Mouse (Mus musculus) splenic B cell, adult 2 months (primary cell): ENCODE results near the gene Lrrc63.
"Not testable (repeated sequence)": the region's sequence is repeated elsewhere in the genome, so short reads cannot be mapped to it uniquely, and the experiment has no call there.

Source experiments
- DNase-seq: peaks from one replicate; pipeline ENCODE4 v3.0.0-alpha.2; 2011; ENCODE audit warnings: low read depth, low spot score
- H3K27me3 ChIP-seq: 2 replicates; pipeline ENCODE4 v1.6.1; 2012; ENCODE audit warnings: mild to moderate bottlenecking, low read length, moderate library complexity, mixed read lengths; ENCODE audit not compliant: control insufficient read depth, poor library complexity, insufficient read depth, severe bottlenecking
- H3K36me3 ChIP-seq: 2 replicates; pipeline ENCODE4 v1.6.1; 2012; ENCODE audit warnings: mild to moderate bottlenecking, low read length, moderate library complexity, mixed read lengths; ENCODE audit not compliant: control insufficient read depth, poor library complexity, insufficient read depth, severe bottlenecking

The Lrrc63 gene

DNA sequence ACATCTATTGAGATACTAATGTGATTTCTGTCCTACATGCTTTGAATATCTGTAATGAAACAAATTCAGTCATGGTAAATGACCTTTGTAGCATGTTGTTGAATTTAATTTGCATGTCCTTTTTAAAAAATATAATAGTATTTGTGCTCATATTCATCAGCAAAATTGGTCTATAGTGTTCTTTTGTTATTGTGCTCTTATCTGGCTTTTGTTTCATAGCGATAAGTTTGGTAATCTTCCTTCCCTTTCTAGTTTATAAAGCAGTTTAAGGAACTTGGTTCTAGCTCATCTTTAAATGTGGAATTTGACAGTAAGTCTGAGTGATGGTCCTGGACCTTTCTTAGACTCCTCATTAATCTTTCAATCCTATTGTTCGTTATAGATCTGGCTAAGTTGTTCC, 28.7 kb upstream of the Lrrc63 start:
- Histone ChIP-seq H3K27me3 (no peaks in the 10 kb centered on the region), H3K36me3 (no peaks in the 10 kb centered on the region)
- no peak for DNase-seq

GRCm38 (mm10) chr14:75154481-75154880, 23.8 kb upstream of the Lrrc63 start:
- Histone ChIP-seq H3K36me3 (no peaks in the 10 kb centered on the region), H3K27me3 (no peaks in the 10 kb centered on the region)
- DNase-seq, result no peak

- Histone ChIP-seq H3K36me3 (no peaks in the 10 kb centered on the region), H3K27me3 (no peaks in the 10 kb centered on the region)
- no peak for DNase-seq
Observed at GRCm38 (mm10) chr14:75151146-75151545, 20.5 kb upstream of the Lrrc63 start.

DNA sequence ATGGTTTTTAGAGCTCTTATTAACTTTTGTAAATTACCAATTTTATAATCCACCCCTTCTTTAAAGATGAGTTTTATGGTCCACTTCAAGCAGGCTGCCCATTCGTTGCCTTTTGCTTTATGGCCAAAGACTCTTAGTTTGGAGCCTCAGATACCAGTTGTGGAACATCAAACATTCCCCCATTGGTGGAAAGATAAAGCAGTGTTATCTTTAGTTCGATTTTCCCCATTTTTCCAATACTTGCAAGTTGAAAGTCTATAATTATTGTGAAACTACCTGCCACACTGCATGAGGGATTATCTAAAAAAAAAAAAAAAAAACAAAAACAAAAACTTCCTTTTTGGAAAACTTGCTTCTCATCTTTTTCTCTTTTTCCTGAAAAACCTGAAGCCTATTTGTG, 20.0 kb upstream of the Lrrc63 start:
- H3K27me3 ChIP-seq, result no peaks in the 10 kb centered on the region
- no peak for DNase-seq
- H3K36me3 ChIP-seq, result no peaks in the 10 kb centered on the region

DNA sequence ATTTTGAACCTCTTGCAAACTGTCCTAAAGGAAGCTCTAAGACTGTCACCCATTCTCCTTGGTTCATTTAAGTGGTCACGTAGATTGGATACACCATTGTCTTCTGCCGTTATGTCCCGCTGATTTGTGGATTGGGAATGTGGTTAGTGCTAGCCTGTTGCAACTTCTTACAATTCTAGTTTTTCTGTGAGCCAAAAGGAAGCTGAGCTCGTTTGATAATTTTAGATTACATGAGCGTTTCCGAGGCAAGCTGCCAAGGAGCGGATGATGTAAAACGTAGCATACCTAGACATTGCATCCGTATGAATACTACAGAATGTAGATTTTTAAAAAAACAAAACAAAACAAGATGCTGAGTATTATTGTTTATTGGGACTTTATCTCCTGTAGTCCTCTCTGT, 17.5 kb upstream of the Lrrc63 start:
- Histone ChIP-seq H3K27me3 (no peaks in the 10 kb centered on the region), H3K36me3 (no peaks in the 10 kb centered on the region)
- no peak for DNase-seq

- not testable (repeated sequence) for H3K36me3 ChIP-seq, H3K27me3 ChIP-seq
- DNase-seq, result peak; percentile 59
Observed at GRCm38 (mm10) chr14:75147706-75148105, 17.0 kb upstream of the Lrrc63 start.

DNA sequence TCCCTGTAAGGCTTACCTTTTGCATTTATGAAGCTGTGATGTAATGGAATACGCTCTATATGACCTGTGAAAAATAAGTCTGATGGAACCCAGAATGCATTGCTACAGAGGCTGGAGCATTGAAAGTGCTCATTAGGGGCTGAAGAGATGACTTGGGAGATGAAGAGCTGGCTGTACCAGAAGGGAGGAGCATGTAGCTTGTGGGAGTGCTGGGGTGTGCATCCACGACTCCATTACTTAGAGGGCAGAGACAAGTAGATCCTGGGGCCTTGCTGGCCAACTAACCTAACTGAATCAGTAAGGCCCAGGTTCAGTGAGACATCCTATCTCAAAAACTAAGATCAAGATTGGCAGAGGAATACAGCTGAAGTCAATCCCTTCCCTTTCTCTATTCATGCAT, 8.5 kb upstream of the Lrrc63 start:
- H3K27me3 ChIP-seq, result no peaks in the 10 kb centered on the region
- DNase-seq, result no peak
- H3K36me3 ChIP-seq, result no peaks in the 10 kb centered on the region

GRCm38 (mm10) chr14:75138503-75138902, 7.8 kb upstream of the Lrrc63 start:
- no peak for DNase-seq
- no peaks in the 10 kb centered on the region for H3K27me3 ChIP-seq

GRCm38 (mm10) chr14:75136119-75136966, 5.7 kb upstream of the Lrrc63 start:
- Histone ChIP-seq H3K27me3 (no peaks in the 10 kb centered on the region), H3K36me3 (no peaks in the 10 kb centered on the region)
- peak; percentile 59 for DNase-seq

More at GRCm38 (mm10) chr14:75138503-75138902, 7.8 kb upstream of the Lrrc63 start:
- H3K36me3 ChIP-seq, result no peaks in the 10 kb centered on the region

DNA sequence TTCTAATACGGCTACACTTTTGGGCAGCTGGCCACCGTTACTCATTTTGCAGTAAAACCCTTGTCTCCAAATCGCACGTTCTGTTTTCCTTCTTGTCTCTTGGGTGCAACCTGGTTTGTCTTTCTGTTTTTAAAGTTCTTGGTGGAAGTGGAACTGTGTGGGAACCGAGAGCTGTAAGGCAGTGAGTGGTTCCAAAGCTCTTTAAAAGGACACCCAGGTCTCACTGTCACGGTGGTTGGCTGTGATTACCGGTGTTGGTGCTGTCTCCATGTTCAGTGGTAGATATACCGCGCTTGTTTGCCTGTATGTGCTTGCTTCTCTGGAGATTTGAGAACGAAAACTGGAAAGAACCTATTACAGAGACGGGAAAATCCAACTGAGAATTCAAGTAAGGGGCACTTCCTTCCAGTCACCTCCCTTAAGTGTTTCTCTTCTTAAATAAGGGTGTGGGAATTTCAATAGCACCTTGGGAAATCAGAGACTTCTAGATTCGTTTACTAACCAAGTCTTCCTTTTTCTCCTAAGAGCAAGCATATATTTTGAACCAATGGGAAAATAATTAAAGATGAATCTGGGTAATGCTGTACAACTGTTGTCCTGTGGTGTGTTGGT, 749 bp upstream of the Lrrc63 start:
- H3K36me3 ChIP-seq, result no peaks in the 10 kb centered on the region
- H3K27me3 ChIP-seq, result no peaks in the 10 kb centered on the region
- peak; percentile 47 for DNase-seq

DNA sequence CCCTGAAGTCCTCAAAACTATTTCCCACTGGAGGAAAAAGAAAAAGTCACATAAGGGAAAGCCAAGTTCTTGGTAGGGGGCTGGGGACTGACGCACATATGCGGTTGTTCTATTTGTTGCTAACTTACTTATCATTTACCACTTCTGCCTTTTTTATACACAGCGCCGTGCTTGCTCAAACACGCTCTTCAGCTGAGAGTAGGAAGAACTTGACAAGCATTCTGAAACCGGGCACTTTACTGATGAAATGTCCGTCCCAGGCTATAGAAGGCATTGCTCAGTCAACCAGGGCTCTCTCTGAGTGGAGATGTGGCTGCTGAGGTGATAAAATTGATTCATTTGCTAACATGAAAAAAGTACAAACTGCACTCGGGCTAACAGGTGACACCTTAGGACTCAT, 9.0 kb downstream of the Lrrc63 start:
- H3K36me3 ChIP-seq, result no peaks in the 10 kb centered on the region

DNA sequence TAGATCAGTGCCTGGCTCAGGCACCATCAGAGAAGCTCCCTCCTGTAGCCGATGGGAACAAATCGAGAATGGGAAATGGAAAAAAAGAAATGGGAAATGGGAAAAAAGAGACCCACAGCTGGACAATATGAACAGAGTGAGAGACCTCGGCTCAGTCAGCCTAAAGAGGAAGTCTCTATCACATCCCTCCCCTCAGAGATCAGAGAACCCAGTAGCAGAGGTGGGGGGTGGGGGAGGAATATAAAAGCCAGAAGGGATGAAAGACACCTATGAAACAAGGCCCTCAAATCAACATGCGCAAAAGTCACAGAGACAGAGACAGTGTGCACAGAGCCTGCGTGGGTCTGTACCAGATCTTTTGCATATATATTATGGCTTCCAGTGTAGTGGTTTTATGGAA, 27.7 kb downstream of the Lrrc63 start:
- Histone ChIP-seq H3K36me3 (no peaks in the 10 kb centered on the region), H3K27me3 (no peaks in the 10 kb centered on the region)
- DNase-seq, result no peak

More for the DNA sequence above, 9.0 kb downstream of the Lrrc63 start:
- no peaks in the 10 kb centered on the region for H3K27me3 ChIP-seq
- no peak for DNase-seq

- no peaks in the 10 kb centered on the region for H3K36me3 ChIP-seq
- H3K27me3 ChIP-seq, result no peaks in the 10 kb centered on the region
- DNase-seq, result no peak
Observed at GRCm38 (mm10) chr14:75077946-75078345, 52.7 kb downstream of the Lrrc63 start.

DNA sequence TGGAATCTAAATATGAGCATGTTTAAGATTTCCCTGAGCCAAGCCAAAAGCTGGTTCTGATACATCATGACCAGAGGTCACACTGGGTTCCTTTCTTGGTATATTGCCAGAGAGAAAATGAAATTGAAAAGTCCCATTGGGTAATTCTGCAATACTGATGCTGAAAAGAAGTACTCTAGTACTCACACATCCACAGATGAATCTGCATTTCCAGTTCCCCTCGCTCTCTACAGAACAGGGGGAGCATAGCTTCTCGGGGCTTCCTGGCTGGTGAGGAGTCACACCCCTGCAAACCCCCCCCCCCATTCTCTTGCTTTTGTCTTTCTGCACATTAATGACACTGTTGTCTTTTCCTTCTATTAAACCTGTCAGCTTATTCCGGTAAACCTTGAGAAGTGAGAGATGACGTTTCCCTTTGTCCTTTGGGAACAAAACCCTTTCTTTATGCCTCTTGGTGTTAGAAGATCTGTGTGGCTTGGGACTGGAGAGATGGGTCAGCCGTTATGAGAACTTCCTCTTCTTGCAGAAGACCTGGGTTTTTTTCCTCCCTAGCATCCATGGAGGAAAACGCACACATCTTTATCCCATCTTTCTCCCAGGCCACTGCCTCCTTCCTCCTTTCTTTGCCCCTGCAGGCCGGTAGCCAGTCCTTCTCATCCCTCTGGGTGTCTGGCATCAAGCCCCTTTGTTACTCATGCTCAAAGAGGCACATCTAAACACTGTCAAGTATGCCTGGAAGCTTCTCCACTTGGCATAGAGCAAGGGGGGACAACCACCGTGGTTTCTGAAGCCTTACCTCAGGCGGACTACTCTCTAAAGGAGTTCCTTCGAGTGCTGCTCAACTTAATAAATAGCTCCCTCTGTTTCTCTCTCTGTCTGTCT, 55.1 kb downstream of the Lrrc63 start:
- H3K36me3 ChIP-seq, result no peaks in the 10 kb centered on the region
- no peaks in the 10 kb centered on the region for H3K27me3 ChIP-seq
- DNase-seq, result no peak

DNA sequence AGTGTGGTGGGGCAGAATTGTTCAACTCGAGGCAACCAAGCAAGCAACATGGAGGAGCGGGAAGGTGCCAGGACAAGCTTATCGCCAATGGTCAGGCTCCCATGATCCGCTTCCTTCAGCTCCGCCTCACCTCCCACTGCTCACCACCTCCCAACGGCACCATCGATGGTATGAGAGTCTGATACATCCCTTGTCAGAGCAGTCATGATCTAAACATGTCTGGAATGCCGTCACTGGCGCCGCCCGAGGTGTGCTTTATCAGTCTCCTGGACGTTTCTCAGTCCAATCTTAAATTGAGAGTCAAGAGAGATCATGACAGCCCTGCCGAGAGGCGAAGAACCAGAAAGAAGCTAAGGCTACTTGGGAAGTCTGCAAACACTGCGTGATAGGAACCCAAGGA, 59.6 kb downstream of the Lrrc63 start:
- Histone ChIP-seq H3K36me3 (no peaks in the 10 kb centered on the region), H3K27me3 (no peaks in the 10 kb centered on the region)
- no peak for DNase-seq
